Mouse (Mus musculus): ENCODE measurements around the gene Dhrs7b. TPM values are rescaled to one million over a fixed set of nuclear protein-coding genes. Genes with fewer than 3 reads are reported as not detected.
"Not testable (repeated sequence)": the region's sequence is repeated elsewhere in the genome, so short reads cannot be mapped to it uniquely, and the experiment has no call there.

The Dhrs7b gene
- 7.0 and 7.8 TPM in 2 replicates for total RNA-seq (2017)

GRCm38 (mm10) chr11:60830433-60831052, at the start of gene Dhrs7b:
Gene Dhrs7b, plus strand, starts transcription at chr11:60830631.
- ATAC-seq (ENCODE audit: extremely low read depth, insufficient number of reproducible peaks, low FRiP score, poor library complexity, severe bottlenecking) = peak; percentile 95

- ATAC-seq (ENCODE audit: extremely low read depth, insufficient number of reproducible peaks, low FRiP score, poor library complexity, severe bottlenecking) = no peak
Measured at GRCm38 (mm10) chr11:60784179-60784922, 46.1 kb upstream of the Dhrs7b start.

- no peak for ATAC-seq (ENCODE audit: extremely low read depth, insufficient number of reproducible peaks, low FRiP score, poor library complexity, severe bottlenecking)
Measured at GRCm38 (mm10) chr11:60787595-60787994, 42.8 kb upstream of the Dhrs7b start.

- no peak for ATAC-seq (ENCODE audit: extremely low read depth, insufficient number of reproducible peaks, low FRiP score, poor library complexity, severe bottlenecking)
Measured at GRCm38 (mm10) chr11:60790472-60790871, 40.0 kb upstream of the Dhrs7b start.

GRCm38 (mm10) chr11:60796342-60796741, 34.1 kb upstream of the Dhrs7b start:
- no peak for ATAC-seq (ENCODE audit: extremely low read depth, insufficient number of reproducible peaks, low FRiP score, poor library complexity, severe bottlenecking)

GRCm38 (mm10) chr11:60799977-60800376, 30.5 kb upstream of the Dhrs7b start:
- ATAC-seq (ENCODE audit: extremely low read depth, insufficient number of reproducible peaks, low FRiP score, poor library complexity, severe bottlenecking) = no peak

GRCm38 (mm10) chr11:60800892-60801291, 29.5 kb upstream of the Dhrs7b start:
- ATAC-seq (ENCODE audit: extremely low read depth, insufficient number of reproducible peaks, low FRiP score, poor library complexity, severe bottlenecking) = no peak

GRCm38 (mm10) chr11:60808286-60809070, 22.0 kb upstream of the Dhrs7b start:
- no peak for ATAC-seq (ENCODE audit: extremely low read depth, insufficient number of reproducible peaks, low FRiP score, poor library complexity, severe bottlenecking)

- ATAC-seq (ENCODE audit: extremely low read depth, insufficient number of reproducible peaks, low FRiP score, poor library complexity, severe bottlenecking) = no peak
Measured at GRCm38 (mm10) chr11:60809546-60809945, 20.9 kb upstream of the Dhrs7b start.

- no peak for ATAC-seq (ENCODE audit: extremely low read depth, insufficient number of reproducible peaks, low FRiP score, poor library complexity, severe bottlenecking)
Measured at GRCm38 (mm10) chr11:60810046-60810965, 20.1 kb upstream of the Dhrs7b start.

- peak; percentile 98 for ATAC-seq (ENCODE audit: extremely low read depth, insufficient number of reproducible peaks, low FRiP score, poor library complexity, severe bottlenecking)
Measured at GRCm38 (mm10) chr11:60811054-60811460, 19.4 kb upstream of the Dhrs7b start.

- ATAC-seq (ENCODE audit: extremely low read depth, insufficient number of reproducible peaks, low FRiP score, poor library complexity, severe bottlenecking) = not testable (repeated sequence)
Measured at GRCm38 (mm10) chr11:60811618-60812017, 18.8 kb upstream of the Dhrs7b start, which contains the start of gene Shmt1. Gene Shmt1, minus strand, starts transcription at chr11:60811718.

GRCm38 (mm10) chr11:60816398-60816797, 14.0 kb upstream of the Dhrs7b start:
- ATAC-seq (ENCODE audit: extremely low read depth, insufficient number of reproducible peaks, low FRiP score, poor library complexity, severe bottlenecking) = no peak

- no peak for ATAC-seq (ENCODE audit: extremely low read depth, insufficient number of reproducible peaks, low FRiP score, poor library complexity, severe bottlenecking)
Measured at GRCm38 (mm10) chr11:60823771-60824170, 6.7 kb upstream of the Dhrs7b start.

- no peak for ATAC-seq (ENCODE audit: extremely low read depth, insufficient number of reproducible peaks, low FRiP score, poor library complexity, severe bottlenecking)
Measured at GRCm38 (mm10) chr11:60825191-60825590, 5.2 kb upstream of the Dhrs7b start.

- no peak for ATAC-seq (ENCODE audit: extremely low read depth, insufficient number of reproducible peaks, low FRiP score, poor library complexity, severe bottlenecking)
Measured at GRCm38 (mm10) chr11:60826700-60827099, 3.7 kb upstream of the Dhrs7b start.

- no peak for ATAC-seq (ENCODE audit: extremely low read depth, insufficient number of reproducible peaks, low FRiP score, poor library complexity, severe bottlenecking)
Measured at GRCm38 (mm10) chr11:60827241-60827945, 3.0 kb upstream of the Dhrs7b start.

GRCm38 (mm10) chr11:60828903-60829302, 1.5 kb upstream of the Dhrs7b start:
- no peak for ATAC-seq (ENCODE audit: extremely low read depth, insufficient number of reproducible peaks, low FRiP score, poor library complexity, severe bottlenecking)
